Mouse (Mus musculus) cortical plate, adult 2 months (tissue): Measurements from ENCODE around the gene Eepd1.

Experiments used
- CTCF ChIP-seq: fragments of 200-500 bp; IDR thresholded peaks from 2 replicates; pipeline ENCODE4 v1.5.1; 2011; ENCODE audit warnings: mild to moderate bottlenecking, control low read depth, low read length; ENCODE audit not compliant: insufficient read depth; ENCODE audit errors: extremely low read depth
- POLR2A ChIP-seq: fragments of 200-500 bp; IDR thresholded peaks from 2 replicates; pipeline ENCODE4 v1.6.1; 2011; ENCODE audit warnings: mild to moderate bottlenecking, low read length, control low read depth; ENCODE audit not compliant: insufficient read depth; ENCODE audit errors: extremely low read depth

- TF ChIP-seq CTCF: no peak
- TF ChIP-seq POLR2A: no peak
Observed at GRCm38 (mm10) chr9:25513050-25513449, 31.7 kb downstream of the Eepd1 start.
